Mouse (Mus musculus) urinary bladder, adult 18-20 months (tissue): ENCODE data around the gene Padi4.
A peak's percentile ranks its signal among the peaks of the same experiment; 100 is the strongest.

Experiments used
- DNase-seq, 2 experiments: peaks; one replicate each; pipeline ENCODE4 v3.0.0; 2022; ENCODE audit warnings: low spot score in 2 of 2, mixed read lengths in 2 of 2

Gene Padi4

GRCm38 (mm10) chr4:140701716-140702561, 72.1 kb downstream of the Padi4 start:
- DNase-seq: no peak

- DNase-seq: peak; percentile 68
Observed at GRCm38 (mm10) chr4:140701049-140701715, 72.9 kb downstream of the Padi4 start.

GRCm38 (mm10) chr4:140700269-140701018, 73.6 kb downstream of the Padi4 start, which contains the start of gene Rcc2:
Gene Rcc2, plus strand, starts transcription at chr4:140700541.
- DNase-seq: no peak

GRCm38 (mm10) chr4:140699441-140700127, 74.5 kb downstream of the Padi4 start:
- peak; percentile 57 to 80 for DNase-seq
